Mouse (Mus musculus) CH12F3 (cell line): ENCODE results near the gene Pabpn1.

Experiments
- in situ Hi-C: fragments of 300-500 bp; cut with MboI; formaldehyde crosslinking; loops from 2 replicates; pipeline ENCODE4 v1.14.3; 2020; ENCODE audit warnings: low sequenced_read_pairs

The Pabpn1 gene

GRCm38 (mm10) chr14:54885309-54885708, 7.0 kb upstream of the Pabpn1 start:
- in situ Hi-C loops = no loop called here

GRCm38 (mm10) chr14:54893651-54894181, 1.4 kb downstream of the Pabpn1 start:
- in situ Hi-C loops = no loop called here

GRCm38 (mm10) chr14:54894296-54895151, 2.2 kb downstream of the Pabpn1 start:
- in situ Hi-C loops = no loop called here

- in situ Hi-C loops = no loop called here
Observed at GRCm38 (mm10) chr14:54897445-54897844, 5.1 kb downstream of the Pabpn1 start.

- in situ Hi-C loops = loop anchor here (5.0 kb wide), 1 partner anchor 42 kb away; no protein-coding TSS in a partner anchor
Observed at GRCm38 (mm10) chr14:54900383-54900782, 8.1 kb downstream of the Pabpn1 start.

- in situ Hi-C loops = loop anchor here (5.0 kb wide), 1 partner anchor 39 kb away; no protein-coding TSS in a partner anchor
Observed at GRCm38 (mm10) chr14:54903641-54904040, 11.3 kb downstream of the Pabpn1 start.

GRCm38 (mm10) chr14:54908682-54909081, 16.4 kb downstream of the Pabpn1 start:
- in situ Hi-C loops = no loop called here

- in situ Hi-C loops = no loop called here
Observed at GRCm38 (mm10) chr14:54912109-54912850, 20.0 kb downstream of the Pabpn1 start.

- in situ Hi-C loops = no loop called here
Observed at GRCm38 (mm10) chr14:54912886-54913285, 20.6 kb downstream of the Pabpn1 start, which contains the start of gene Slc22a17. Gene Slc22a17, minus strand, starts transcription at chr14:54913132.

- in situ Hi-C loops = no loop called here
Observed at GRCm38 (mm10) chr14:54913343-54913742, 21.0 kb downstream of the Pabpn1 start.

GRCm38 (mm10) chr14:54920076-54920685, 27.9 kb downstream of the Pabpn1 start:
- in situ Hi-C loops = no loop called here

GRCm38 (mm10) chr14:54924641-54925348, 32.5 kb downstream of the Pabpn1 start:
- in situ Hi-C loops = no loop called here

- in situ Hi-C loops = no loop called here
Observed at GRCm38 (mm10) chr14:54925349-54926342, 33.3 kb downstream of the Pabpn1 start, which contains the start of gene Efs. Gene Efs, minus strand, starts transcription at chr14:54926126.

- in situ Hi-C loops = no loop called here
Observed at GRCm38 (mm10) chr14:54926401-54927158, 34.3 kb downstream of the Pabpn1 start.

GRCm38 (mm10) chr14:54927296-54927695, 35.0 kb downstream of the Pabpn1 start:
- in situ Hi-C loops = no loop called here

GRCm38 (mm10) chr14:54929801-54930200, 37.5 kb downstream of the Pabpn1 start:
- in situ Hi-C loops = no loop called here

- in situ Hi-C loops = no loop called here
Observed at GRCm38 (mm10) chr14:54930431-54930830, 38.1 kb downstream of the Pabpn1 start.

GRCm38 (mm10) chr14:54932645-54933150, 40.4 kb downstream of the Pabpn1 start, which contains the start of gene Il25:
Gene Il25, plus strand, starts transcription at chr14:54932695.
- in situ Hi-C loops = no loop called here
